Mouse (Mus musculus): ENCODE data around the gene Ociad2. TPM values are rescaled to one million over a fixed set of nuclear protein-coding genes. Genes with fewer than 3 reads are reported as not detected.

Gene Ociad2
- polyA plus RNA-seq, 2 experiments: 0.95 to 3.6 TPM

GRCm38 (mm10) chr5:73362791-73363190, 22.0 kb upstream of the Ociad2 start:
- ATAC-seq (ENCODE audit: insufficient read depth): no peak
- Histone ChIP-seq H3K27ac (no peak overlapping the region), H3K4me1 (replicated peaks; ENCODE audit: control insufficient read depth in 2 of 2, insufficient read depth in 2 of 2, low read length in 1 of 2) (peaks cover 33 to 38% of the 10 kb centered on the region in 2 experiments), H3K27me3 (ENCODE audit: control insufficient read depth, insufficient read depth, low read length) (peaks cover 2% of the 10 kb centered on the region; the same call in 1 of the 2 replicates), H3K9ac (replicated peaks) (no peak overlapping the region), H3K4me3 (ENCODE audit: insufficient read depth in 1 of 2, low read depth in 2 of 2, low read length in 2 of 2) (no peak overlapping the region), H3K9me3 (ENCODE audit: control insufficient read depth, low read length) (no peaks in the 10 kb centered on the region), H3K36me3 (replicated peaks; ENCODE audit: control insufficient read depth, insufficient read depth, low read depth) (no peaks in the 10 kb centered on the region), H3K4me2 (ENCODE audit: low read depth) (no peak overlapping the region)
- TF ChIP-seq CTCF (IDR thresholded peaks at IDR 0.05; ENCODE audit: low read depth) (no peak), EP300 (IDR thresholded peaks at IDR 0.05; ENCODE audit: low read depth) (no peak)
- DNase-seq (ENCODE audit: low read depth in 3 of 3, low spot score in 3 of 3): no peak
- WGBS (ENCODE audit: insufficient replicate concordance): 83% methylated on average over 5 of the region's 5 CpGs

GRCm38 (mm10) chr5:73362338-73362737, 21.5 kb upstream of the Ociad2 start:
- WGBS (ENCODE audit: insufficient replicate concordance): 86% methylated on average over 7 of the region's 7 CpGs

GRCm38 (mm10) chr5:73360240-73360639, 19.4 kb upstream of the Ociad2 start:
- ATAC-seq (ENCODE audit: insufficient read depth): no peak
- WGBS (ENCODE audit: insufficient replicate concordance): 32% methylated on average over 12 of the region's 12 CpGs
- peaks cover 42 to 49% of the 10 kb centered on the region in 2 experiments for H3K4me1 ChIP-seq (replicated peaks; ENCODE audit: control insufficient read depth in 2 of 2, insufficient read depth in 2 of 2, low read length in 1 of 2)
- H3K27ac ChIP-seq: no peak overlapping the region
- no peak for DNase-seq (ENCODE audit: low read depth in 3 of 3, low spot score in 3 of 3)
- peaks cover 2% of the 10 kb centered on the region; the same call in 1 of the 2 replicates for H3K27me3 ChIP-seq (ENCODE audit: control insufficient read depth, insufficient read depth, low read length)
- TF ChIP-seq EP300 (IDR thresholded peaks at IDR 0.05; ENCODE audit: low read depth): no peak
- no peak for TF ChIP-seq CTCF (IDR thresholded peaks at IDR 0.05; ENCODE audit: low read depth)
- H3K4me3 ChIP-seq (ENCODE audit: insufficient read depth in 1 of 2, low read depth in 2 of 2, low read length in 2 of 2): no peak overlapping the region
- peak overlapping the region; percentile 45 for H3K4me2 ChIP-seq (ENCODE audit: low read depth)
- no peak overlapping the region for H3K9ac ChIP-seq (replicated peaks)
- H3K36me3 ChIP-seq (replicated peaks; ENCODE audit: control insufficient read depth, insufficient read depth, low read depth): no peaks in the 10 kb centered on the region
- no peaks in the 10 kb centered on the region for H3K9me3 ChIP-seq (ENCODE audit: control insufficient read depth, low read length)

More at GRCm38 (mm10) chr5:73362338-73362737, 21.5 kb upstream of the Ociad2 start:
- DNase-seq (ENCODE audit: low read depth in 3 of 3, low spot score in 3 of 3) (no peak), ATAC-seq (ENCODE audit: insufficient read depth) (no peak)
- Histone ChIP-seq H3K4me1 (replicated peaks; ENCODE audit: control insufficient read depth in 2 of 2, insufficient read depth in 2 of 2, low read length in 1 of 2) (peaks cover 33 to 38% of the 10 kb centered on the region in 2 experiments), H3K4me3 (ENCODE audit: insufficient read depth in 1 of 2, low read depth in 2 of 2, low read length in 2 of 2) (no peak overlapping the region), H3K27me3 (ENCODE audit: control insufficient read depth, insufficient read depth, low read length) (peaks cover 2% of the 10 kb centered on the region; the same call in 1 of the 2 replicates), H3K36me3 (replicated peaks; ENCODE audit: control insufficient read depth, insufficient read depth, low read depth) (no peaks in the 10 kb centered on the region), H3K4me2 (ENCODE audit: low read depth) (no peak overlapping the region), H3K9me3 (ENCODE audit: control insufficient read depth, low read length) (no peaks in the 10 kb centered on the region), H3K9ac (replicated peaks) (no peak overlapping the region), H3K27ac (no peak overlapping the region)
- TF ChIP-seq EP300 (IDR thresholded peaks at IDR 0.05; ENCODE audit: low read depth) (no peak), CTCF (IDR thresholded peaks at IDR 0.05; ENCODE audit: low read depth) (no peak)

- Histone ChIP-seq H3K27ac (no peak overlapping the region), H3K36me3 (replicated peaks; ENCODE audit: control insufficient read depth, insufficient read depth, low read depth) (no peaks in the 10 kb centered on the region), H3K4me2 (ENCODE audit: low read depth) (peak overlapping the region; percentile 45), H3K4me1 (replicated peaks; ENCODE audit: control insufficient read depth in 2 of 2, insufficient read depth in 2 of 2, low read length in 1 of 2) (peaks cover 42 to 49% of the 10 kb centered on the region in 2 experiments), H3K27me3 (ENCODE audit: control insufficient read depth, insufficient read depth, low read length) (peaks cover 2% of the 10 kb centered on the region; the same call in 1 of the 2 replicates), H3K9me3 (ENCODE audit: control insufficient read depth, low read length) (no peaks in the 10 kb centered on the region), H3K4me3 (ENCODE audit: insufficient read depth in 1 of 2, low read depth in 2 of 2, low read length in 2 of 2) (peak overlapping the region in 1 of 2 experiments; percentile 7; a peak in 1 of 4 replicates), H3K9ac (replicated peaks) (no peak overlapping the region)
- 37% methylated on average over 12 of the region's 12 CpGs for WGBS (ENCODE audit: insufficient replicate concordance)
- DNase-seq (ENCODE audit: low read depth in 3 of 3, low spot score in 3 of 3) (no peak), ATAC-seq (ENCODE audit: insufficient read depth) (no peak)
- TF ChIP-seq EP300 (IDR thresholded peaks at IDR 0.05; ENCODE audit: low read depth) (no peak), CTCF (IDR thresholded peaks at IDR 0.05; ENCODE audit: low read depth) (no peak)
Measured at GRCm38 (mm10) chr5:73359752-73360141, 18.9 kb upstream of the Ociad2 start.

GRCm38 (mm10) chr5:73359134-73359751, 18.4 kb upstream of the Ociad2 start:
- peak overlapping the region; percentile 45; the same call in 1 of the 2 replicates for H3K4me2 ChIP-seq (ENCODE audit: low read depth)
- no peak overlapping the region for H3K9ac ChIP-seq (replicated peaks)
- ATAC-seq (ENCODE audit: insufficient read depth): no peak
- DNase-seq (ENCODE audit: low read depth in 3 of 3, low spot score in 3 of 3): no peak
- peaks cover 42 to 49% of the 10 kb centered on the region in 2 experiments for H3K4me1 ChIP-seq (replicated peaks; ENCODE audit: control insufficient read depth in 2 of 2, insufficient read depth in 2 of 2, low read length in 1 of 2)
- peak overlapping the region in 1 of 2 experiments; percentile 7; a peak in 1 of 4 replicates for H3K4me3 ChIP-seq (ENCODE audit: insufficient read depth in 1 of 2, low read depth in 2 of 2, low read length in 2 of 2)
- H3K9me3 ChIP-seq (ENCODE audit: control insufficient read depth, low read length): no peaks in the 10 kb centered on the region
- H3K27me3 ChIP-seq (ENCODE audit: control insufficient read depth, insufficient read depth, low read length): peaks cover 2% of the 10 kb centered on the region; the same call in 1 of the 2 replicates
- TF ChIP-seq CTCF (IDR thresholded peaks at IDR 0.05; ENCODE audit: low read depth): no peak
- TF ChIP-seq EP300 (IDR thresholded peaks at IDR 0.05; ENCODE audit: low read depth): no peak
- no peak overlapping the region for H3K27ac ChIP-seq
- no peaks in the 10 kb centered on the region for H3K36me3 ChIP-seq (replicated peaks; ENCODE audit: control insufficient read depth, insufficient read depth, low read depth)
- 53% methylated on average over 6 of the region's 6 CpGs for WGBS (ENCODE audit: insufficient replicate concordance)
